Mouse (Mus musculus) layer of hippocampus, adult 6 months (tissue): Measurements from ENCODE around the gene Pip5k1b. TPM values are rescaled to one million over a fixed set of nuclear protein-coding genes. Genes with fewer than 3 reads are reported as not detected.

Source experiments
- long read RNA-seq, 2 experiments: library from polyadenylated mRNA; unstranded; transcript quantifications; one replicate each; pipeline ENCODE4 v2.0.0; 2019 to 2020
- polyA plus RNA-seq: library from polyadenylated mRNA; unstranded; fragments of <200 nt; fragmentation: Nextera tagmentation; gene quantifications from 2 replicates; pipeline ENCODE4 v1.2.3, GENCODE M21; 2021

Gene Pip5k1b
- 11.7 and 17.9 TPM in 2 replicates for polyA plus RNA-seq
- long read RNA-seq, experiment 1, transcript Pip5k1b-201 (15 exons, 2,573 nt), result major isoform, 18 of 40 reads
- long read RNA-seq, experiment 1, partial matches to known transcripts, result 9 of 40 reads
- long read RNA-seq, experiment 1, other reads (novel, unspliced or antisense), result 13 of 40 reads
- long read RNA-seq, experiment 2, transcript Pip5k1b-201 (15 exons, 2,573 nt), result major isoform, 60 of 84 reads
- long read RNA-seq, experiment 2, partial matches to known transcripts, result 8 of 84 reads
- long read RNA-seq, experiment 2, other reads (novel, unspliced or antisense), result 16 of 84 reads

DNA sequence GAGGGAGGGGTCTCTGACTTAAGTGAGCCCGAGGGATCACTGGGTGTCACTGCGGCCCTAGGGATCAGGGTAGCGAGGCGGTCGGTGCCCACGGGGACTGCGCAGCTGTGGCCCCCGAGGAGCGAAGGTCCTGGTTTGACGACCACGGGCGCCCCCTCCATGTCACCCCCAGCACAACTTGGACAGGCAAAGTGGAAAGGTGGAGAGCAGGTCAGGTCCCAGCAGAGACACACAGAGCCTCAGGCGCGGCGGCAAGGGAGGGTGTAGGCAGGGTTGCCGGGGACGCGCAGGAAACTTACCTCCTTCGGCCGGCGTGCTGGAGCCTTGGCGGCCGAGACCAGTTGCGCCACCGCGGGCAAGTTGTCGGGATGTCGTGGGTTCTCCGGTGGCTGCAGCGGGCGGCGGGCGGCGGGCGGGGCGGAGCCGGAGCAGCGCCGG lies at the start of gene Pip5k1b:
TSS of gene Pip5k1b (minus strand) at position 407 of the 438 bp plus-strand sequence.

DNA sequence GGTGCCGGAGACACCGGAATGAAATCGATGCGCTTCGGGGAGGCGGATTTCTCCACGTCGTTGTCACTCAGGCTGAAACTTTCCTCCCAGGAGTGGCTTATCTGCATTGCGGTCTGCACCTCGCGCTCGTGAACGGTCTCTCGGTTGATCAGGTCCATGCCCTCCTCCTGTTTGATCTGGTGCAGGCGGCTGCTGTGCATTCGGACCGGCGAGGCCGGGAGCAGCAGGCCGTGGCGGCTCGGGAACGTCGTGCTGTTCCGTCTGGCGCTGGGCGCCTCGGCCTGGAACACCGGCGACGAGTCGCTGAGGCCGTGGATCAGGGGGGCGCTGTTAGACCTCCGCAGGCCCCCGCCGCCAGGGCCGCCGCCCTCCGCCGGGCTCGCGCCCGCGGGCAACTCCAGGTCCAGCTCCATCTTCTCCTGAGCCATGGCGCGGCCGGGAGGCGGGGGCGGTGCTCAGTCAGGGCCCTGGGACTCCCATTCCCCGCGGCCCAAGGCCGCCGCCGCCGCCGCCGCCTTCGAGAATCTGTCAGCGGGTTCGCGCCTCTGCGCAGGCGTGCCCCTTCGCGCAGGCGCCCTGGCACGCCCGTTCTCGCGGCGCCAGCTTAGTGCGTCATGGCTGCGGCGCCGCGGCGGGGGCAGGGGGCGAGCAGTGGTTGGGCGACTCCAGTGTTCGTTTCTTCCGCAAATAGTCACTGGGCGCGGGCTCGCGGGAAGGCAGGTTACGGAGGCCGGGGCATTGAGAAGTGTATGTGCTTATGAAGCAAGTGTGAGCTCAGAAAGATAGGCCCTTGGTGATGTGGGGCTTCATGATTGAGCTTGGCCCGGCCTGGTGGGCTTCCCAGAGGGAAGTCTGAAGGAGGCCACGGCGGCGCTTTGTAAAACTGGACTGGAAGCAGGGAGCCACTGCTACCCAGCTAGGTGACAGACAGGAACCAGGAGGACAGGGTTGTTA lies 78.5 kb downstream of the Pip5k1b start, which contains the start of gene Fam122a:
TSS of gene Fam122a (minus strand) at position 428 of the 954 bp plus-strand sequence.

GRCm38 (mm10) chr19:24280601-24281228 lies 275.0 kb downstream of the Pip5k1b start, which contains the start of gene Fxn:
Gene Fxn (minus strand): TSS chr19:24280605.

Other genes starting within 250 kb of the Pip5k1b start
- gene Fam122a, start 78.5 kb downstream of the Pip5k1b start, polyA plus RNA-seq, result 17.4 and 17.6 TPM in 2 replicates
- 0.64 and 0.78 TPM in 2 replicates for gene Tmem252, start 118.1 kb upstream of the Pip5k1b start, polyA plus RNA-seq